Mouse (Mus musculus) midbrain, embryonic 16.5 days (tissue): ENCODE data around the gene Cd8a. TPM values are rescaled to one million over a fixed set of nuclear protein-coding genes. Genes with fewer than 3 reads are reported as not detected.
"Not testable (repeated sequence)": the region's sequence is repeated elsewhere in the genome, so short reads cannot be mapped to it uniquely, and the experiment has no call there.

Experiments used
- ATAC-seq: fragments of 200-750 bp; cut with Nextera tagmentation; 2 replicates; pipeline ENCODE4 v1.8.0; 2017; ENCODE audit warnings: moderate TSS enrichment
- H3K27ac ChIP-seq: fragments of 300-500 bp; sonication (generic); 2 replicates; pipeline ENCODE4 v1.5.1; 2014; ENCODE audit warnings: mild to moderate bottlenecking, low read length, mixed read lengths
- H3K27me3 ChIP-seq: fragments of 300-500 bp; sonication (generic); 2 replicates; pipeline ENCODE4 v1.6.1; 2014; ENCODE audit warnings: low read depth, low read length, mixed read lengths; ENCODE audit not compliant: control insufficient read depth, insufficient read depth
- H3K36me3 ChIP-seq: fragments of 300-500 bp; sonication (generic); 2 replicates; pipeline ENCODE4 v1.6.1; 2014; ENCODE audit warnings: mild to moderate bottlenecking, low read length, moderate library complexity, mixed read lengths; ENCODE audit not compliant: control insufficient read depth, insufficient read depth
- H3K4me1 ChIP-seq: fragments of 300-500 bp; sonication (generic); 2 replicates; pipeline ENCODE4 v1.6.1; 2014; ENCODE audit warnings: mild to moderate bottlenecking, low read length, mixed read lengths; ENCODE audit not compliant: control insufficient read depth, insufficient read depth
- H3K4me2 ChIP-seq: fragments of 300-500 bp; sonication (generic); 2 replicates; pipeline ENCODE4 v1.6.1; 2014; ENCODE audit warnings: mild to moderate bottlenecking, low read length, mixed read lengths
- H3K4me3 ChIP-seq: fragments of 300-500 bp; sonication (generic); 2 replicates; pipeline ENCODE4 v1.5.1; 2014; ENCODE audit warnings: low read depth, mild to moderate bottlenecking, low read length, moderate library complexity, mixed read lengths
- H3K9ac ChIP-seq: fragments of 300-500 bp; sonication (generic); 2 replicates; pipeline ENCODE4 v1.6.1; 2014; ENCODE audit warnings: low read depth, low read length, mixed read lengths
- H3K9me3 ChIP-seq: fragments of 300-500 bp; sonication (generic); replicated peaks from 2 replicates; pipeline ENCODE4 v1.6.1; 2014; ENCODE audit warnings: mild to moderate bottlenecking, low read length, mixed read lengths; ENCODE audit not compliant: control insufficient read depth, poor library complexity, severe bottlenecking
- WGBS: fragments of 180-500 bp; shearing (Covaris S2); extraction: QIAGEN DNeasy Blood & Tissue Kit; methylation state at CpG from one replicate; pipeline ENCODE4 v1.1.7; 2014; 5-methylcytosine and 5-hydroxymethylcytosine counted together
- polyA plus RNA-seq: library from polyadenylated mRNA; unstranded; fragments of >200 nt; fragmentation: Nextera tagmentation; extraction: Ambion mirVana; gene quantifications from 2 replicates; pipeline ENCODE4 v1.2.1, GENCODE M21; 2015

Cd8a gene
- not detected in 2 replicates for polyA plus RNA-seq

GRCm38 (mm10) chr6:71373249-71373775 is at the start of gene Cd8a:
Gene Cd8a, plus strand, starts transcription at chr6:71373427.
- no peak for ATAC-seq
- no peaks in the 10 kb centered on the region for H3K27me3 ChIP-seq
- no peak within 1 kb of the TSS for H3K9ac ChIP-seq
- no peak within 1 kb of the TSS for H3K4me3 ChIP-seq
- no peak within 1 kb of the TSS for H3K4me2 ChIP-seq
- no peaks in the 10 kb centered on the region for H3K4me1 ChIP-seq
- no peaks in the 10 kb centered on the region for H3K36me3 ChIP-seq
- 81% methylated on average over 14 of the region's 14 CpGs for WGBS
- H3K27ac ChIP-seq, result no peak within 1 kb of the TSS
- H3K9me3 ChIP-seq, result no peaks in the 10 kb centered on the region

- no peak for ATAC-seq
- Histone ChIP-seq H3K4me3 (no peak overlapping the region), H3K27ac (no peak overlapping the region), H3K27me3 (no peaks in the 10 kb centered on the region), H3K9me3 (no peaks in the 10 kb centered on the region), H3K36me3 (no peaks in the 10 kb centered on the region), H3K4me1 (no peaks in the 10 kb centered on the region), H3K9ac (no peak overlapping the region), H3K4me2 (no peak overlapping the region)
- 93% methylated on average over 9 of the region's 9 CpGs for WGBS
Measured at GRCm38 (mm10) chr6:71324816-71325215, 48.4 kb upstream of the Cd8a start.

DNA sequence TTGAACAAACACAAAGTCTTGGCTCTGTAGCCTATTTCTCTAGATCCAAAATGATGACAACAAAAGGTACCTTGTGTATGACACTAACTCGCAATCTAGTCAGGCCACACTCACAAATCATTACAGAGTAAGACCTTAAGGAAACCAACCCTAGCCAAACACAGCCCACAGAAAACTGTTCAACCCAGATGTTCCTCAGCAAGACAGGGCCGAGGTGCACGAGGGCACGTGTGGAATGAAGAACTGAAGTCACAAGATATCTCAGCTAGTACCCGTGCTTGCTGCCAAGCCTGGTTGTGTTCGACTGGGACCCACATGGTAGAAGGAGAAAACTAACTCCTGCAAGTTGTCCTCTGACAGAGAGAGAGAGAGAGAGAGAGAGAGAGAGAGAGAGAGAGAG is 43.3 kb upstream of the Cd8a start:
- Histone ChIP-seq H3K9ac (no peak overlapping the region), H3K27ac (no peak overlapping the region), H3K9me3 (no peaks in the 10 kb centered on the region), H3K27me3 (no peaks in the 10 kb centered on the region), H3K36me3 (no peaks in the 10 kb centered on the region), H3K4me3 (no peak overlapping the region), H3K4me1 (no peaks in the 10 kb centered on the region), H3K4me2 (no peak overlapping the region)
- ATAC-seq, result no peak
- 91% methylated on average over 6 of the region's 6 CpGs for WGBS

GRCm38 (mm10) chr6:71330486-71330885 is 42.7 kb upstream of the Cd8a start:
- 93% methylated on average over 7 of the region's 7 CpGs for WGBS
- Histone ChIP-seq H3K4me3 (no peak overlapping the region), H3K4me1 (no peaks in the 10 kb centered on the region), H3K27me3 (no peaks in the 10 kb centered on the region), H3K9me3 (no peaks in the 10 kb centered on the region), H3K36me3 (no peaks in the 10 kb centered on the region), H3K9ac (no peak overlapping the region), H3K27ac (no peak overlapping the region), H3K4me2 (no peak overlapping the region)
- ATAC-seq, result no peak

GRCm38 (mm10) chr6:71331491-71331890 is 41.7 kb upstream of the Cd8a start:
- WGBS, result 89% methylated on average over 1 of the region's 4 CpGs
- not testable (repeated sequence) for H3K9me3 ChIP-seq, H3K36me3 ChIP-seq, H3K9ac ChIP-seq, H3K27me3 ChIP-seq, H3K27ac ChIP-seq, H3K4me3 ChIP-seq, H3K4me2 ChIP-seq, ATAC-seq, H3K4me1 ChIP-seq

DNA sequence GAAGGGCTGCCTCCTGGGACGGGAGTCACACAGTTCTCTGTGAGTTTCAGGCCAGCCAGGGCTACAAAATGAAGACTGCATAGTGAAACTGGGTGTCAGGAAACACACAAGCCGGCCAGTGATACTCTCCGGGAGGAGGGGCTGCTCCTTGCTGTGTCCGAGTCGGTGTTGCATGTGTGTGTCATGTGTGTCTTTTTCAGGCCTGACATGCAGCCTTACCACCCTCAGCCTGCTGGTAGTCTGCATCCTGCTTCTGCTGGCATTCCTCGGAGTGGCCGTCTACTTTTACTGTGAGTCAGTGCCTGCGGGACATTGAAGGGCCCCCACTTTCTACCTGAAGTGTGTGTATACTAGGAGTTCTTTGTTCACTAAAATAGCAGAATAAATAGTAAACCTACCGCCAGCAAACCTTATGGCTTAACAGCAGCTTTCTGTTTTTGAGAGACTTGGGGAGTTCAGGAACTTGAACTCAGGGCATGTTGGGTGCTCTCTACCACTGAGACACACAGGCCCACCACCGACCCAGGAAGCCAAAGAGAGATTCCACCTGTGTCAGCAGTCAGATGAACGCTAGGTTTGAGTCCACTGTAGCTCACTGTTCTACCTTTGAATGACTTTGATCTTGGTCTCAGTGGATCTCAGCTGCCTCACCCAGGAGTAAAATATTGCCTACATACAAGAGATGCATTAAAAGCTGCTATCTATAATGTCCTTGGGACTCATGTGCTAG is 40.8 kb upstream of the Cd8a start:
- Histone ChIP-seq H3K9me3 (no peaks in the 10 kb centered on the region), H3K4me1 (no peaks in the 10 kb centered on the region), H3K4me2 (no peak overlapping the region), H3K4me3 (no peak overlapping the region), H3K9ac (no peak overlapping the region), H3K27me3 (no peaks in the 10 kb centered on the region), H3K36me3 (no peaks in the 10 kb centered on the region), H3K27ac (no peak overlapping the region)
- no peak for ATAC-seq
- WGBS, result 86% methylated on average over 11 of the region's 11 CpGs

DNA sequence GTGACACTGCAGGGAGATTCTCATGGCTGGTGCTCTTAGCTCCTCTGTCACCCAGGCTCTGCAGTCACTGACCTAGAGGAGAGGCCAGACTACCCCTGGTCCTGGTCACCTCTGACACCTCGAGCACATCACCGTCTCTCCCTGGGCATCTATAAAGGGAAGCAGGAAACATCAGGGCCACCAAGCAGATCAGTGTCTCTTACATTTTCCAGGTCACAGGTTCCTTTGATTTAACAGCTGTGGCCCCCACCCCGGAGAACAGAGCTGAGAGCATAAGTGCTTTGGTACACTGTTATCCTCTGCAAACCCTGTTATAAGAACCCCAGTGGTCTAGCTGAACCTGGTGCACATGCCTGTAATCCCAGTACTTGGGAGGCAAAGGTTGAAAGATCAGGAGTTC is 40.2 kb upstream of the Cd8a start:
- H3K4me1 ChIP-seq, result no peaks in the 10 kb centered on the region
- H3K9ac ChIP-seq, result no peak overlapping the region
- H3K4me3 ChIP-seq, result no peak overlapping the region
- H3K27me3 ChIP-seq, result no peaks in the 10 kb centered on the region
- H3K27ac ChIP-seq, result no peak overlapping the region
- no peak for ATAC-seq
- H3K4me2 ChIP-seq, result no peak overlapping the region
- H3K36me3 ChIP-seq, result no peaks in the 10 kb centered on the region
- no peaks in the 10 kb centered on the region for H3K9me3 ChIP-seq
- whole genome bisulfite sequencing, result 78% methylated on average over 3 of the region's 3 CpGs

DNA sequence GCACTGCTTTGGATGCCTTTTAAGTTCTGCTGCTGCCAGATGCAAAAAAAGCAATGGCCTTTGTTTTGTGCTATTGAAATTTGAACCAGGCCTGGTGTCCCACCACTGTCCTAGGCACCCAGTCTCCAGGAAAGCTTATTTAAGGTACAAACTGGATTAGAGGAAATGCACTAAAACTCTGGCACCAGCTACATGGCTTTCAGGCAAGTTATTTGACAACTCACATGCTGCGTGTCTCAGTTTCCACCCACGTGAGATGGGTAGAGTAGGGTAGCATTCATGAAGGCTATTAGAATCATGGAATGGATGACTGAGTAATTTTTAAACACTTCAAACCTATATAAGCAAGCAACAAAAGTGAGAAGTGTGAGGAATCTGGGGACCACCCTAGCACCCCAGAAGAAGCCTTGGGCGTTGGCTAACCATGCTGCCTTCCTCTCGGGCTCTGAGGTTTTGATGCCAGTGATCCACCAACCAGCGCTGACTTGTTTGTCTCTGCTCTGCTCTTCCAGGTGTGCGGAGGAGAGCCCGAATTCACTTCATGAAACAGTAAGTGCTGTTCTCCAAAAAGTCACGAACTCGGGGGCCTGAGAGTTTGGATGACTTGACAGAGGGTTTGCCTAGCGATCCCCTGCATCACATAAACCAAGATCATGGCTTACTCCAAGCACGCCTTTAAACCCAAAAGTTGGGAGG is 39.5 kb upstream of the Cd8a start:
- WGBS, result 92% methylated on average over 11 of the region's 11 CpGs
- H3K27ac ChIP-seq, result no peak overlapping the region
- H3K9ac ChIP-seq, result no peak overlapping the region
- H3K4me3 ChIP-seq, result no peak overlapping the region
- no peaks in the 10 kb centered on the region for H3K4me1 ChIP-seq
- H3K4me2 ChIP-seq, result no peak overlapping the region
- no peaks in the 10 kb centered on the region for H3K36me3 ChIP-seq
- H3K9me3 ChIP-seq, result no peaks in the 10 kb centered on the region
- ATAC-seq, result no peak
- no peaks in the 10 kb centered on the region for H3K27me3 ChIP-seq

GRCm38 (mm10) chr6:71337666-71338065 is 35.6 kb upstream of the Cd8a start:
- 96% methylated on average over 8 of the region's 8 CpGs for WGBS
- H3K27ac ChIP-seq, result no peak overlapping the region
- H3K36me3 ChIP-seq, result no peaks in the 10 kb centered on the region
- H3K9me3 ChIP-seq, result no peaks in the 10 kb centered on the region
- no peaks in the 10 kb centered on the region for H3K27me3 ChIP-seq
- H3K4me3 ChIP-seq, result no peak overlapping the region
- no peaks in the 10 kb centered on the region for H3K4me1 ChIP-seq
- H3K4me2 ChIP-seq, result no peak overlapping the region
- no peak overlapping the region for H3K9ac ChIP-seq
- ATAC-seq, result no peak
